In the genomic region with DNA sequence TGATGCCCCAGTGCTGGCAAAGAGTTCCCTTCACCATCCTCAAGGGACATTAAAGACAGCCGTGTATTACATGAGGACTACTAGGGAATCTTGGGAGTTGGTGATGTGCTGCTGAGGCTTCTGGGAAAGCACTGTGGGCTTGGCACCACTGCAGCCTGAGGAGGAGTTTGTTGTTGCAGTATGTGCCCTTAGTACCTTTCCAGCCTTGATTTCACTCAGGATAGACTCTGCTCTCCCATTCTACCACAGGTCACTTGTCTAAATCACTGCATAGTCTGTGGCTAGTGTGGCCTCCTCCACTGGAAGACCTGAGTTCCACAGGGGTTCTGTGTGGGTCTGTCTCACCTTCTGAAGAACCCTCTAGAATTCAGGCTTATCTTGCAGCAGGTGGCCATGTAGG, we compare ENCODE assay signal across 14 mouse cellular contexts. TPM values are rescaled to one million over a fixed set of nuclear protein-coding genes. Genes with fewer than 3 reads are reported as not detected.
DNase-seq lines count a peak whose midpoint lies in the region; ATAC-seq lines count a peak whose summit lies in the region.
"Had no signal": no experiment of that assay in that cellular context is flagged by ENCODE, and none has a peak within 500 bp of the region (broad histone marks: within the 10 kb centered on the region; RNA-seq: fewer than 3 reads in every experiment).

No protein-coding gene starts in this region.

- no peaks in the 10 kb centered on the region for H3K27me3 ChIP-seq in embryonic facial prominence, embryonic 13.5 days
- H3K27me3 ChIP-seq in embryonic facial prominence, embryonic 10.5 days (replicated peaks; ENCODE audit: low read depth, poor library complexity, severe bottlenecking), result 0 out of 2 replicates have a peak, but pooled peaks cover 17% of the 10 kb centered on the region
- H3K27me3 ChIP-seq in midbrain, embryonic 10.5 days (ENCODE audit: low read depth, poor library complexity, severe bottlenecking), result peaks cover 13% of the 10 kb centered on the region
- no peaks in the 10 kb centered on the region for H3K27me3 ChIP-seq in midbrain, embryonic 15.5 days (replicated peaks)
- no peaks in the 10 kb centered on the region for H3K27me3 ChIP-seq in liver, embryonic 13.5 days
- H3K27me3 ChIP-seq: forebrain, embryonic 15.5 days had no signal

- no peak for ATAC-seq in embryonic facial prominence, embryonic 13.5 days (ENCODE audit: insufficient number of reproducible peaks, insufficient read depth, low FRiP score, low TSS enrichment, low read depth)
- no peak for ATAC-seq in midbrain, embryonic 15.5 days (replicated peaks)
- no peak for ATAC-seq in liver, embryonic 13.5 days (ENCODE audit: low read depth)
- no peak for ATAC-seq in activated CD4-positive, CD25-positive, alpha-beta regulatory T cell, adult 4 months
- ATAC-seq: forebrain, embryonic 15.5 days; lung, postnatal 0 days had no signal

- no peak overlapping the region for H3K9ac ChIP-seq in embryonic facial prominence, embryonic 13.5 days
- H3K9ac ChIP-seq in midbrain, embryonic 15.5 days, result no peak overlapping the region
- H3K9ac ChIP-seq in liver, embryonic 13.5 days, result peak overlapping the region; percentile 77; the same call in 1 of the 2 replicates

- H3K4me2 ChIP-seq in embryonic facial prominence, embryonic 13.5 days, result no peak overlapping the region
- no peak overlapping the region for H3K4me2 ChIP-seq in midbrain, embryonic 15.5 days
- H3K4me2 ChIP-seq in liver, embryonic 13.5 days, result peak overlapping the region; percentile 84
- H3K4me2 ChIP-seq: forebrain, embryonic 15.5 days had no signal

- no peak for DNase-seq in embryonic facial prominence, embryonic 10.5 days (ENCODE audit: low spot score)
- DNase-seq in kidney, adult 8-10 months, result peak; percentile 31 to 38
- DNase-seq in kidney, postnatal 25 days, result no peak
- DNase-seq in midbrain, embryonic 10.5 days (ENCODE audit: low spot score), result no peak
- DNase-seq in liver, embryonic 13.5 days, result no peak
- DNase-seq: adrenal gland, adult 8-10 months; cerebellum, adult 11 months; cerebellum, postnatal 25 days; layer of hippocampus, postnatal 36 days had no signal

- H3K36me3 ChIP-seq in embryonic facial prominence, embryonic 13.5 days, result peaks cover 63% of the 10 kb centered on the region
- H3K36me3 ChIP-seq in embryonic facial prominence, embryonic 10.5 days (replicated peaks), result peaks cover 63% of the 10 kb centered on the region
- peaks cover 27% of the 10 kb centered on the region for H3K36me3 ChIP-seq in midbrain, embryonic 10.5 days
- H3K36me3 ChIP-seq in midbrain, embryonic 15.5 days (replicated peaks), result peaks cover 11% of the 10 kb centered on the region
- H3K36me3 ChIP-seq in liver, embryonic 13.5 days, result peaks cover 9% of the 10 kb centered on the region; the same call in 1 of the 2 replicates

- no peak overlapping the region for H3K4me3 ChIP-seq in embryonic facial prominence, embryonic 13.5 days
- no peak overlapping the region; the same call in 1 of the 2 replicates for H3K4me3 ChIP-seq in embryonic facial prominence, embryonic 10.5 days
- H3K4me3 ChIP-seq in midbrain, embryonic 10.5 days, result 0 out of 2 replicates have a peak overlapping the region, but pooled peaks have one; percentile 60
- no peak overlapping the region for H3K4me3 ChIP-seq in midbrain, embryonic 15.5 days
- H3K4me3 ChIP-seq in liver, embryonic 13.5 days (replicated peaks), result no peak overlapping the region
- H3K4me3 ChIP-seq: forebrain, embryonic 15.5 days had no signal

- 72% methylated on average over 1 of the region's 1 CpGs for WGBS in embryonic facial prominence, embryonic 13.5 days
- 94% methylated on average over 1 of the region's 1 CpGs for WGBS in embryonic facial prominence, embryonic 10.5 days
- WGBS in midbrain, embryonic 10.5 days, result 90% methylated on average over 1 of the region's 1 CpGs
- WGBS in midbrain, embryonic 15.5 days, result 87% methylated on average over 1 of the region's 1 CpGs
- WGBS in liver, embryonic 13.5 days (ENCODE audit: insufficient replicate concordance), result 70% methylated on average over 1 of the region's 1 CpGs

- no peaks in the 10 kb centered on the region for H3K9me3 ChIP-seq in embryonic facial prominence, embryonic 13.5 days
- no peaks in the 10 kb centered on the region for H3K9me3 ChIP-seq in embryonic facial prominence, embryonic 10.5 days
- H3K9me3 ChIP-seq in midbrain, embryonic 10.5 days (replicated peaks), result no peaks in the 10 kb centered on the region
- no peaks in the 10 kb centered on the region for H3K9me3 ChIP-seq in midbrain, embryonic 15.5 days
- H3K9me3 ChIP-seq in liver, embryonic 13.5 days (replicated peaks), result no peaks in the 10 kb centered on the region
- H3K9me3 ChIP-seq: forebrain, embryonic 15.5 days had no signal

- H3K27ac ChIP-seq in embryonic facial prominence, embryonic 13.5 days, result peak overlapping the region; percentile 66; the same call in 1 of the 2 replicates
- no peak overlapping the region for H3K27ac ChIP-seq in embryonic facial prominence, embryonic 10.5 days (replicated peaks)
- no peak overlapping the region for H3K27ac ChIP-seq in midbrain, embryonic 10.5 days (replicated peaks)
- H3K27ac ChIP-seq in midbrain, embryonic 15.5 days, result no peak overlapping the region
- peak overlapping the region; percentile 99; the same call in 1 of the 2 replicates for H3K27ac ChIP-seq in liver, embryonic 13.5 days
- H3K27ac ChIP-seq: forebrain, embryonic 15.5 days had no signal

- H3K4me1 ChIP-seq in embryonic facial prominence, embryonic 13.5 days, result peaks cover 19% of the 10 kb centered on the region
- peaks cover 18% of the 10 kb centered on the region for H3K4me1 ChIP-seq in embryonic facial prominence, embryonic 10.5 days
- H3K4me1 ChIP-seq in midbrain, embryonic 10.5 days, result peaks cover 20% of the 10 kb centered on the region
- H3K4me1 ChIP-seq in midbrain, embryonic 15.5 days, result peaks cover 22% of the 10 kb centered on the region
- peaks cover 49% of the 10 kb centered on the region for H3K4me1 ChIP-seq in liver, embryonic 13.5 days (replicated peaks)

RNA-seq across cellular contexts. Expression of gene Gnptg, which starts 19.2 kb away (rescaled TPM):
- polyA plus RNA-seq in embryonic facial prominence, embryonic 13.5 days (2015; fragmentation: Nextera tagmentation; extraction: Ambion mirVana), result 33.9 and 34.3 TPM in 2 replicates
- polyA plus RNA-seq in embryonic facial prominence, embryonic 10.5 days (2016; fragmentation: Nextera tagmentation; extraction: Ambion mirVana), result 36.1 and 41.5 TPM in 2 replicates
- 67.0 and 75.3 TPM in 2 replicates for polyA plus RNA-seq in midbrain, embryonic 10.5 days (2016; fragmentation: Nextera tagmentation; extraction: Ambion mirVana)
- 96.0 and 108 TPM in 2 replicates for polyA plus RNA-seq in midbrain, embryonic 15.5 days (2015; fragmentation: Nextera tagmentation; extraction: Ambion mirVana)
- polyA plus RNA-seq in liver, embryonic 13.5 days (2015; fragmentation: Nextera tagmentation; extraction: Ambion mirVana), result 21.4 and 21.5 TPM in 2 replicates
- 10 to 100 TPM; 44.3 to 57.7 TPM for polyA plus RNA-seq in activated CD4-positive, CD25-positive, alpha-beta regulatory T cell, adult 4 months (2017; shearing (Covaris generic))

RNA-seq across cellular contexts. Expression of gene Tsr3, which starts 19.2 kb away (rescaled TPM):
- 54.4 and 57.2 TPM in 2 replicates for polyA plus RNA-seq in embryonic facial prominence, embryonic 13.5 days (2015; fragmentation: Nextera tagmentation; extraction: Ambion mirVana)
- polyA plus RNA-seq in embryonic facial prominence, embryonic 10.5 days (2016; fragmentation: Nextera tagmentation; extraction: Ambion mirVana), result 75.4 and 78.6 TPM in 2 replicates
- polyA plus RNA-seq in midbrain, embryonic 10.5 days (2016; fragmentation: Nextera tagmentation; extraction: Ambion mirVana), result 74.6 and 80.4 TPM in 2 replicates
- 62.7 and 62.9 TPM in 2 replicates for polyA plus RNA-seq in midbrain, embryonic 15.5 days (2015; fragmentation: Nextera tagmentation; extraction: Ambion mirVana)
- 24.2 and 27.6 TPM in 2 replicates for polyA plus RNA-seq in liver, embryonic 13.5 days (2015; fragmentation: Nextera tagmentation; extraction: Ambion mirVana)
- polyA plus RNA-seq in activated CD4-positive, CD25-positive, alpha-beta regulatory T cell, adult 4 months (2017; shearing (Covaris generic)), result 10 to 100 TPM; 27.7 to 32.1 TPM

RNA-seq across cellular contexts. Expression of gene Unkl, which starts 32.5 kb away (rescaled TPM):
- 9.7 and 11.8 TPM in 2 replicates for polyA plus RNA-seq in embryonic facial prominence, embryonic 13.5 days (2015; fragmentation: Nextera tagmentation; extraction: Ambion mirVana)
- polyA plus RNA-seq in embryonic facial prominence, embryonic 10.5 days (2016; fragmentation: Nextera tagmentation; extraction: Ambion mirVana), result 9.6 and 10.9 TPM in 2 replicates
- 8.4 and 9.7 TPM in 2 replicates for polyA plus RNA-seq in midbrain, embryonic 10.5 days (2016; fragmentation: Nextera tagmentation; extraction: Ambion mirVana)
- polyA plus RNA-seq in midbrain, embryonic 15.5 days (2015; fragmentation: Nextera tagmentation; extraction: Ambion mirVana), result 17.1 TPM in 2 replicates
- 14.4 and 18.0 TPM in 2 replicates for polyA plus RNA-seq in liver, embryonic 13.5 days (2015; fragmentation: Nextera tagmentation; extraction: Ambion mirVana)
- polyA plus RNA-seq in activated CD4-positive, CD25-positive, alpha-beta regulatory T cell, adult 4 months (2017; shearing (Covaris generic)), result 10 to 100 TPM; 14.4 to 20.2 TPM

RNA-seq across cellular contexts. Expression of gene Baiap3, which starts 35.4 kb away (rescaled TPM):
- 1.8 and 2.2 TPM in 2 replicates for polyA plus RNA-seq in embryonic facial prominence, embryonic 13.5 days (2015; fragmentation: Nextera tagmentation; extraction: Ambion mirVana)
- polyA plus RNA-seq in embryonic facial prominence, embryonic 10.5 days (2016; fragmentation: Nextera tagmentation; extraction: Ambion mirVana), result 0.67 and 0.94 TPM in 2 replicates
- 2.3 and 2.4 TPM in 2 replicates for polyA plus RNA-seq in midbrain, embryonic 10.5 days (2016; fragmentation: Nextera tagmentation; extraction: Ambion mirVana)
- 26.8 and 30.3 TPM in 2 replicates for polyA plus RNA-seq in midbrain, embryonic 15.5 days (2015; fragmentation: Nextera tagmentation; extraction: Ambion mirVana)
- 0.12 and 0.25 TPM in 2 replicates for polyA plus RNA-seq in liver, embryonic 13.5 days (2015; fragmentation: Nextera tagmentation; extraction: Ambion mirVana)
- polyA plus RNA-seq in activated CD4-positive, CD25-positive, alpha-beta regulatory T cell, adult 4 months (2017; shearing (Covaris generic)), result 1 to 10 TPM; 1.4 to 8.5 TPM

RNA-seq across cellular contexts. Expression of gene BC003965, which starts 36.4 kb away (rescaled TPM):
- polyA plus RNA-seq in embryonic facial prominence, embryonic 13.5 days (2015; fragmentation: Nextera tagmentation; extraction: Ambion mirVana), result 34.9 and 35.5 TPM in 2 replicates
- polyA plus RNA-seq in embryonic facial prominence, embryonic 10.5 days (2016; fragmentation: Nextera tagmentation; extraction: Ambion mirVana), result 35.5 and 36.9 TPM in 2 replicates
- polyA plus RNA-seq in midbrain, embryonic 10.5 days (2016; fragmentation: Nextera tagmentation; extraction: Ambion mirVana), result 37.3 and 37.7 TPM in 2 replicates
- polyA plus RNA-seq in midbrain, embryonic 15.5 days (2015; fragmentation: Nextera tagmentation; extraction: Ambion mirVana), result 34.4 and 35.7 TPM in 2 replicates
- polyA plus RNA-seq in liver, embryonic 13.5 days (2015; fragmentation: Nextera tagmentation; extraction: Ambion mirVana), result 23.8 and 27.3 TPM in 2 replicates
- polyA plus RNA-seq in activated CD4-positive, CD25-positive, alpha-beta regulatory T cell, adult 4 months (2017; shearing (Covaris generic)), result 10 to 100 TPM; 13.1 to 14.3 TPM

Comparison
In these comparisons a context has a peak if more than half of its experiments do, and no peak if none do; other contexts are left out.
1. H3K27ac ChIP-seq: peak in embryonic facial prominence, embryonic 13.5 days (single experiment) and liver, embryonic 13.5 days (single experiment); none in embryonic facial prominence, embryonic 10.5 days (single experiment), midbrain, embryonic 10.5 days (single experiment) and midbrain, embryonic 15.5 days (single experiment).
2. DNase-seq: peak in kidney, adult 8-10 months (2 of 2); none in embryonic facial prominence, embryonic 10.5 days (single experiment), kidney, postnatal 25 days (0 of 2), midbrain, embryonic 10.5 days (single experiment) and liver, embryonic 13.5 days (single experiment).